Mouse (Mus musculus) brain, embryonic 18.5 days (tissue): ENCODE measurements around the gene 5330417H12Rik.

Experiments
- DNase-seq: peaks from one replicate; pipeline ENCODE4 v3.0.0-alpha.2; 2012; ENCODE audit warnings: low read depth, low spot score

The 5330417H12Rik gene

DNA sequence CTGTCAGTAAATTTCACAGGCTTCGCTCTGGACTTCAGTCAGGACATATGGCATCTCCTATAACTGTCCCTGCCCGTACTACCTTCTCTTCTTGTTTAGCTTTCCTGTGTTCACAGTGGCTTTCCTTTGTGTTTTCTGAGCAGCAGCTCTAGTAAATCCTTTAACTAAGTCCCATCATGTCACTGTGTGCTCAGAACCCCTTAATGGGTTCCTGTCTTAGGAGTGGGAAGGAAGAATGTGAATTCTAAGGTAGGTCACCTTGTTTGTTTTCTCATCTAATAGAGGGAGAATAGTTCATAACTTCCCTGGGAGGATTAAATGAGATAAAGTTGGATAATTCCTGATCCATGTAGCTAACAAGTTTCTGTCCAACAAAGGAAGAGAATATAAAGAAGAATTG lies at the start of gene 5330417H12Rik:
TSS of gene 5330417H12Rik (minus strand) at position 101 of the 400 bp plus-strand sequence.
- DNase-seq: no peak

DNA sequence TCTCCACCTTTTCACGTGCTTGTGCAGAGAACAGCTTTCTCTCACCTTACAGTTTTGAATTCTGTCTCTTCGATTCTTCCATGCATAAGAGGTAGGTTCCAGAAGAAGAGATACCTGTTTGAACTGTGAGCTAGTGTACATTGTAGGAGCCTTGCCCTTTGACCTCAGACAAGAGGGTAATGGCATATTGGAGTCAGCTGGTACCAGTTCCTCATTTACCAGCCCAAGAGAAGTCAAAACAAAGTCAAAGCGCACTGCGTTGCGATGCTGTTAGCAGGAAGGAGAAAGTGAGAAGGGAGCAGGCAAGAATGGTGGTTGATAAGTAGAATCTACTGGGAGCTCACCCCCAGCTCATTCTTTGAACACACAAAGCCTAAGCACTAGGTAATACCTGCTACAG lies 43.6 kb upstream of the 5330417H12Rik start:
- no peak for DNase-seq

DNA sequence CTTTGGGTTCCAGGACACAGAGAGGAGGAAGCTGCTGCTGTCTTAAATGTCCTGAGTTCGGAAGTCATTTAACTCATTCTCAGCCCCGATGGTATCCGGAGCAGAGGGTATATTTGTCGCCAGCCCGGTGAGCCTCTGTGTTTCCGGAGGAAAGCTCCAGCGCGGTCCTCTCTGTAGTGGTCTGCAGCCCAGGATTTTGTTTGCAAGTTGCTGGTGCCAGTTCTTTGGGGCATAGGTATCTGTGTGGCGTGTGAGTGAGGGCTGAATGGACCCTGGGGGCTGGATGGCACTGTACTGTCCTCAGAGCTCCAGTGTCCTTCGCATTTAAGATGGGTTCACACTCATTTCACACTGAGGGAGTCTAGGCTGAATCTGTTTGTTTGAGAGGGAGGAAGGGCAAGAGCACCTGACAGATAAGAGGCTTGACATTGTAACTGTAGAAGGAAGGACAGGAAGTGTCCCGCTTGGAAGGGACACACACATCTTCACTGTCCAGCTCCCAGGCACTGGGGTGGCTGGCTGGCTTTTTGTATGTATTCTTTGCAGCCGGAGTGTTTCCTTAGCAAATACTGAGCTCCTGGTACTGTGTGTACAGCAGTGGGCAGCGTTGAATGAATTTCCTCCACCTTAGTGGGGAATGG lies 41.4 kb upstream of the 5330417H12Rik start:
- no peak for DNase-seq

DNA sequence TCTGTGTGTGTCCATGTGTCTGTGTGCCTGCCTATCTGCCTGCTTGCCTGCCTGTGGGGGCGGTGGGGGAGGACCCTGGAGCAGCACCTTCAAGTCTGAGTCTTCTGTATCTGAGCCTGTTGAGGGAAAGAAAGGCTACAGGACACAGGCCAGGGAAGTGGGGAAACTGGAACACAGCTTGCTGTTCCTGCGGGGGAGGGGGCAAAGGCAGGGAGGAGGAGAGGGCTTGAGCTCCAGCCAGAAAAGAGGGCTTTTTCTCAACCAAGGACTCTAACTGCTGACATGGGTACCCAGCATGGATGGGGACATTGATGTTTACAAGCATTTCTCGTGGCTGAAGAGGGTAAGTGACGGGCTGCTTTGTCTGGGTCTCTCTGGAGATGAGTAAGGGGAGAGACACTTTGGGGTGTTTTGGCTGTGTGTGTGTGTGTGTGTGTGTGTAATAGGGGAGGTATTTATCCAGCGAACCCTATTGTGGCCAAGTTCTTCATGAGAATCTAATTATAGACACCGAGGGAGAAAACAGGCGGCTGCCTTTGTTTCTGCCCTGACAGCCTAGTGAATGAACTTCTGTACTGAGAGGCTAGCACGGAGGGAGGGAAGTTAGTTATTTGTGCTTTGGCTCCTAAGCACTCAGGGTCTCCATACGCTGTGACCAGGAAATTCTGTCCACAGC lies 40.8 kb upstream of the 5330417H12Rik start:
- no peak for DNase-seq

DNA sequence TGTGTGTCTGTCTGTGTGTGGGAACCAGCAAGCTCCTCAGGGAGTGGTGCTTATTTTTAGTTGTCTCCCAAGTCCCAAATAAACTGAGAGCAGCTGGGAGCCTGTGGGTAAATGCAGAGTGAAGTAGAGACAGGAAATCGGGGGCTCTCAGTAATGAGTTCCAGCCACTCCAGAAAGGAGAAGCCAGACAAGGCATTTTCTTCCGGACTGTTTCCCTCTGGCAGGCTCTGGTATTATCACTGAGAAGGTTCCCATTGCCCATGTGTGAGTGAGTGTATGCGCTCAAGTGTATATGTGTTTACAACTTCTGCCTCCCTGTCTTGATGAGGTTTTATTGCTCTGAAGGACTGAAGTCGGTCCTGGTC lies 40.2 kb upstream of the 5330417H12Rik start:
- no peak for DNase-seq

DNA sequence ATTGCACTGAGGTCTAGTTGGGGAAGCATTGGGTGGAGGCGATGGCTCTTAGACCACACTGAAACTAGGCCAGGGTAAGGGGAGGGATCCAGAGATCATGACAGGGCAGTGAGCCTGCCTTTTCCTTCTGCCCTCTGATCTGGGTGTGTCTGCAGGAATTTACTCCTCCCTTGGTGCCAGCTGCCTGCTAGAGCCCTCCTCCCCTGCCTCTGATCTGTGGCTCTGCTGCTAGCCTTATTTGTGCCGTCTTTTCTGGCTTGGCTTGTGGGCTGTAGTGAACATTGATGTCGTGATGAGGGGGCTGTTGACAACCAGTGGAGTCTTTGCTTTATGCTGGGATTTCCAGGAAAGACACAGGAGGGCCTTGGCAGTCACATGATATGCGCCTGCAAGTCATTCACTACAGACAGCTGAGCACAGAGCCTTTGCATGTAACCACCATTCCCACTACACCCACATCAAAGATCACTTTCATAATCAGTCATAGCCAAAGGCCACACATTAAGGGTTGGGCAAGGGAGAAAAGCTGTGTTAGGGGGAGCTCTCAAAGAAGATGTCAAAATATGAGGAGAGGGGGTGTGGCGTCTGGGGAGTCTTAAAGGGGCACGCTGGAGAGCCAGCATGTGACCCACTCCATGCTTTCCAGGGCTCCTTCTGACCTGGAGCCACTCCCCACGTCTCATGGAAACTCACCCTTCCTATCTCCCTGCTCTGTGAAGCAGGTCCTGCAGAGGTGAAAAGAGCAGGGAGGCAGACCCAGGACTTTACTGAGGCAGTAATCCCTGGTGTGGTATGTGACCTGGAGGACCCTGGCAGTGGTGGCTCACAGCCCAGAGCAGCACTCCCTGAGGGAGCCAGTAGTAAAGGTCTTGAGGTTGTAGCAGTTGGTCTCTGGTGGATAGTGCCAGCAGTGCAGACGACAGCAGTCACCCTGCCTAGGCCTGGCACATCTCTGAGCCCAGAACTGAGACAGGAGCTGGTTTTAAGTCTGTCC lies 39.4 kb upstream of the 5330417H12Rik start:
- no peak for DNase-seq

DNA sequence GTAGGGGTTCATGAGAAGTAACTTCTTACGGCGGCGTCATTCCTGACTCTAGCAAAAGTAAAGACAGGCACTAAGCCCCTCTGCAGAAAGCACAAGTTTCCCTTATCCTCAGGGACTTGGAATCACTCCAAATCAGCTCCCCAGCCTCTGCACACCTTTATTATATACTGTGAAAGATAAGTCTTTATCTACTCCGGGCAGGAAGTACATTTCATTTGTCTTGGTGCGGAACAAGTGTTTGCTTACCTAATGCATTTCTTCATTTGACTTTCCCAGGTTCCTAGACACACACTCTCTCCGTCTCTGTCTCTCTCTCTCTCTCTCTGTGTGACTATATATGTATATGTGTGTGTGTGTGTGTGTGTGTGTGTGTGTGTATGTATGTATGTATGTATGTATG lies 38.7 kb upstream of the 5330417H12Rik start:
- no peak for DNase-seq

DNA sequence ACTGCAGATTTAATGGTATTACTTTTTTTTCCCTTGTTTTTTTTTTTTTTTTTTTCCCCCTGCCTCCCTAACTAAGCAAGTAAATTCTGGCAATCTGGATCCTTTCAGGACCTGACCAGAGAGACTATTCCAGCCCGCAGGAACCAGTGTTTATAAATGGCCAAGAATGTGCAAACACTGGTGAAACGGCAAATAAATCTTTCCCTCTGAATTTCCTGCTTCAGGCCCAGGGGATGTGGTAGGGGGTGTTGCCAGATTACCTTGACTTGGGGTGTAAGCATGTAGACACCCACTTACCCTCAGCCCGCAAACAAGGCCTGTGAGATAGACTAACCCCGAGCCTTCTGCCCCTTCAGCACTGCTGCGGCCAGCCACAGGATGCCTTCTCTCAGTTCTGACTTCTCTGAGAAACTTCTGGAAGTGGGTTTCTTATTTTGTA lies 36.9 kb upstream of the 5330417H12Rik start:
- no peak for DNase-seq

DNA sequence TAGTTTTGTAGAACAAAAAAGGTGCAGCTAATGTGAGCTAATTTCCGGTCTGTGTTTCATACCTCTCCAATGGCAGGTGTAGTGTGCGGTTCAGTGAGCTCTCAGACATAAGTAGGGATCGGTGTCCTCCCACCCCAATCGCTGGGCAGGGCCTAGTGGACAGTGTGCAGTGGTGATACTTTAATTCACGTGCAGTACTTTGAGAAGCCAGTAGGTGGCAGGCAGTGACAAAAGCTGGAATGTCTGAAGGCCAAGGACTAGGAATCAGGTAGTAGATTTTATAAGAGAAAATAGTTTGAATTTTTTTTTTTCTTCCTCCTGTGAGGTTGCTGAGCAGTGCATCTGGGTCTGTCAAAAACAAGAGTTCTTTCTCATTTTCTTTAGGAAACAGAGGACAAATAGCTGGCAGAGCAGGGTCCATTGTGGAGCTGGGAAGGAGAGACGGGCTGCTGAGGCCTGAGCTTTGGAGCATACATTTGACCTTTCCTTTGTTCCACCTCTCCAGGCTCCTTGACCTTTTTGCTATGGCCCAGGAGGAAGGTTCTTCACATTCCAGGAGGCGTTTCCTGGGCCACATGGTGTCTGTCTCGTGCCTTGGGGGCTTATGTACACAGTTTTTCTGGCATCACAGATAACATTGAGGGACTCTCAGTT lies 36.4 kb upstream of the 5330417H12Rik start:
- DNase-seq: no peak

DNA sequence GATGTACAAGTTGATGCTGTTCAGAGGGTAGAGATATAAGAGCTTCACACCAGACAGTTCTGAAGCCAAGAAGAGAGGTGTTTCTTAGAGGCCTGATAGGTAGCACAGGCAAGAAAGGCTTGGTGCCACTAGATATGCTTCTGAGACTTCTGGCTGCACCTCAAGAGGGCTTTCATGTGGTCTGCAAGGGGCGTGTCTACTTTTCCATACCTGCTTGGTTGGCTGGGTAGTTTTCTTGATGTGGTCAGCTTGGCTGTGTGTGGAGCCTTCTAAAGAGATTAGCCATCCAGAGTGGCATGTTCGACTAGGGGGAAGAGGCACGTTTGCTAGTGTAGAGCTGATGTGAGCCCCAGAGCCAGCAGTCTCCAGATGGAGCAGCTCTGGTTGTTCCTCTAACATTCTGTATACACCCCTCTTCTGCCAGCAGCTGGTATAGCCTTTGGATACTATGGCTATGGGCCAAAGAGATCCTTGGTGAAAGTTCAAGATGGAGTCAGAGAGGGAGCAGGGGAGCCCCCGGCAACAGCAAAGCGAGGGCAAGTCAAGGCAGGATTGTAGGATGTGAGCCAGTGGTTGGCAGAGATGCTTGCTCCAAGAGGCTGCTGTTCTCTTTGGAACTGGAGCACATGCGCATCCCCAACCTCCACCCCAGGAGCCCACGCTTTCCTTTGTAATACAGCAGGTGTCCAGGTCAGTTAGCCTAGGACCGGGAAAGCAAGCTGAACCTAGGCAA lies 34.4 kb upstream of the 5330417H12Rik start:
- DNase-seq: no peak

DNA sequence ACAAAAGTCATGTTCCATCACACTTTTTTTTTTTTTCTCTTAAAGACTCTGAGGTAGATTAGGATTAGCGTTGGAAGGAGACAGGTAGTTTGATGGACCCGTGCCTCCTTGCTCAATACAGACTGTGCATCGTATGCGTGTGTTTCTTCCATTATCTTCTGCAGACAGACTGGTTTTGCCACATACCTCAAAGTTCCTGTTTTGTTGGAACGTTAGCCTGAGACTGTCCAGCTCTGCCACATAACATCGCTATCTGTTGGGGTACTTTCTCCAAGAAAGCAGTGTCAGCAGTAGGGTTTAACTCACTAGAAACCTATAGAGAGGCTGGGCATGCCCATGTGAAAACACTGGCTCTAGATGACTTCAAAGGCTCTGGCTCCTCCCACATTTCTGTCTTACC lies 31.5 kb upstream of the 5330417H12Rik start:
- DNase-seq: no peak

DNA sequence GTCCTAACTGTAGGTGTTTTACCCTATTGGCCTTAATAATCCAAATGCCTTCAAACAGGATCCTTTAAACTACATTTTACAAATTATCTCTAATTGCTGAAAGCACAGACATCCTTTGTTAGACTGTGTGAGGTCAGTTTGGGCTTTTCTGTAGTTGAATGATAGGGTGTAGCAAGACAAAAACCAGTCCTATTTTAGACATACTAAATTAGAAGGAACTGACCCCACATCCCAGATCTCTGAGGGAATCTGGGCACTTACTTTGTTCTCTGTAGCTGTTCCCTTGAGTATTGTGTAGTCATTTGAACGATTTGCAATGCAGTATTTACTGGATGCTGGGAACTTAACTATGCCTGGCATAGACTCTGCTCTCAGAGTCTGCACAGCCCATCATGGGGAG lies 26.9 kb upstream of the 5330417H12Rik start:
- DNase-seq: no peak

DNA sequence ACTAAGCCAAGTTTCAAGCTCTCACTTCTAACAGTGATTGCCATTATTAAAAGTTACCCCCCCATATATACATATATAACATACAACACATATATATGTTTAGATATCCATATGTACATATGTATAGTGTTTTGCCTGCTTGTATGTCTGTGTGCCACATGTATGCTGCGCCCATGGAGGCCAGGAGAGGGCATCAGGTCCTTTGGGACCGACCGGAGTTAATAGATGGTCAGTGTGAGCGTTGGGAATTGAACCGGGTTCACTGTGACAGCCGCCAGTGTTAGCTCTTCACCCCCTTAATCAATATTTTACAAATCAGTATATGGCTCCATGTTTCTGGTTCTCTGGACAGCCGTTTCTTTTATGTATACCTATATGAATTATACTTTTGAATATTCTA lies 25.0 kb upstream of the 5330417H12Rik start:
- DNase-seq: no peak

DNA sequence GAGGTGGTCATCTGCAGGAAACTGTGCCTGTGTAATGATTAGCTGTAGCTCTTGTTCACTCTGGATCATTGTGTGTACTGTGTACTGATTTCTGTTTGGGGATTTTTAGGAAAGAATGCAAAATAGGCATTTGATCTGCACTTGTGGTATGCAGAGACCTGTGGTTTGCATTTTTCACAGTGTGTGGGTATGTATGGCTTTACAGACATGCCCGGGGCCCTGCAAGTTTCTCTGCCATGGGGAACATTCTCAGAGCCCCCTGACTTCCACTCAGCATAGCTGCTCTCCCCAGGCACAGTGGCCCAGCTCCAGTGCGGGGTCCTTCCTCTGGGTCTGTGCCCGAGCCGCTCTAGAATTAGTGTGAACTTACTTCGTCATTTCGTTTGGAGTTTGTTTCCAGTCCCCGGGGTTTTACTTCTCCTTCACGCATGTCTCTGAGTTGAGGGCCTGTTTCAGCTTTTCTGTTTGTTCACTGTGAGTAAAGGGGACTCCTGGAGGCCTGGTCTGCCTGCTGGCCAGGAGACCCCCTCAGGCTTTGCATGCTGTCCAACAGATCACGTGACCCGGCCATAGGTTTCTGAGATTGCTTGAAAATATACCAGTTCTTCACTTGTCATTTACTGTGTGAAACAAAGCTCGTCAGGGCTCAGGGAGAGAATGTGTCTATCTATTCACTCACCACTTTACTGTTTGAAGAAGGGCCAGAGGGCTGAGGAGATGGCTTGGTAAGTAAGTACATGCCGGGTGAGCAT lies 24.2 kb upstream of the 5330417H12Rik start:
- no peak for DNase-seq

DNA sequence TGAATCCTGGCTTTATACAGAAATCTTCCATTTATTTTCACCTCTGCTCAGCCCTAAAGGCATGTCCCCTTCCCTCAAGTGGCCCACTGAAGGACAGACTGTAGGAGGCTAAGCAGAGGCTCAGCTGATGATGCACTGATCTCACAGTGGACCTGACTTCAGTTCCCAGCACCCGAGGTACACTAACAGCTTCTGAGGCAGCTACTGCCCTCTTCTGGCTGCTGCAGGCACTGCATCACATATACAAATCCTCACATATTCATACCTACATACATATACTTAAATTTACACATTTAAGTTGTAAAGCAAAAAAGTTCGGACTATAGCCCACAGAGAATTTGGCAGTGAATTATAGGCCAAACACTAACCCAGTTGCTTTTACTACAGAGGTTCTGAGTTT lies 20.0 kb upstream of the 5330417H12Rik start:
- DNase-seq: no peak

DNA sequence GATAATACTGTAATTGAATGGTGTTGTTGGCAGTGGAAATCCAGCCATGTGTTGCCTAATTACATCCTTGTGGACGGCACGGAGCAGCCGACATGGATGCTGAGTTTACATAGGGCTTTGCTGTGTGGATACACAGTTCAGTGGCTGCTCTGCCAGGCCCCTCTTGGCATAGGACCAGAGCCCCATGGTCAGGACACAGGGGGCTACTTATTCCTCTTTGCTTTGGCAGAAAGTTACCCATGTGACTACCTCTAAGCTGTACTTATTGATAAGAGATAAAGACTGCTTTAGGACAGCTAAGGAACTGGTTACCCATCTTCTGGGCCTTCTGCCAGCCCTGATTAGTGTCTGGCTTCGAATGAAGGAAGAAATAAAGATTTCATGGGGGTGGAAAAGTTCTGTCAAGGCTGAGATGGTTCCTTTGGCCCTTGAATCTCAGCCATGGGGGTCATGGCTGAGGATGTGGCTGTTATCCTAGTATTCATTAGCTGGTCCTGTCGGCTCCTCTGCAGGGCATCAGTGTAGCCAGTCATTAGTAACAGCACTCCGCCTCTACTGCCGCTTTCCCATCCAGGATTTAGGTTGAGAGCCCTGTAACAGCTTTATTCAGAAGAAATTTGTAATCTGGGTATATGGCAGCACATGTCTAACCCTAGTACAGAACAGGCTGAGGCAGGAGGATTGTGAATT lies 17.8 kb upstream of the 5330417H12Rik start:
- DNase-seq: no peak

DNA sequence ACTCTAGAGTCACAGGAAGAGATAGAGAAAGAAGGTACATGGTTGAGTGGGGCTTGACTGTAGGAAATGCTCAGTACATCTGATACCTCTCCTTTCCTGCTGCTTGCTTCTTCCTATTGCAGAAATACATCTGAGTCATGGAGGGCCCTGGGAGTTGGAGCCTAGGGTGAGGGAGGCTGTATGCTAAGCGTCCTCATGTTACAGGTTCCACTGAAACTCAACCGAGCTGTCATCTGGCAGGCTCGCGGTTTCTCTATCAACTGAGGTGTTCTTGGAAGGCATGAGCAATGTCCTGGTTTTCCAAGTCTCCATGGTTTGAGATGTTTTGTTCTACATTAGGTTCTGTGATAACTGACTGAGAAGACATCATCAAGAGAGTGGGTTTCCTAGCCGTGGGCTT lies 13.1 kb upstream of the 5330417H12Rik start:
- DNase-seq: no peak

DNA sequence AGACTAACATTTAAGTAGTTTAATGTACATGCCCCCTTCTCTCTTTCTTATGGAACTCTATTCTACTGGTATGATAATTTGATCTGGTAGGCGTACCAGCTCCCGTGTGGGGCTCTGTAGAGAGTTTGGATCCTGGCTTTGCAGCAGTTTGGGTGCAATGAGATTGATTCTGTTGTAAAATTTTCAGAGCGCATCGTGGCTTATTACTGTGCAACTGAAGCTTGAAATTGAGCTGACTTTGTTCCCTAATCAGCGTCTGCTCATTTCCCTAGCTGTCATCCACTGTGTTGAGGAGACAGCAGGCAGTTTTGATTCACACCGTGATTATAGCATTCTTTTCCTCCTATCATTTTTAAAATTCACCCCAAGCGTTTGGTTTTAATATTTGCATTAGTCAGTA lies 12.4 kb upstream of the 5330417H12Rik start:
- no peak for DNase-seq

DNA sequence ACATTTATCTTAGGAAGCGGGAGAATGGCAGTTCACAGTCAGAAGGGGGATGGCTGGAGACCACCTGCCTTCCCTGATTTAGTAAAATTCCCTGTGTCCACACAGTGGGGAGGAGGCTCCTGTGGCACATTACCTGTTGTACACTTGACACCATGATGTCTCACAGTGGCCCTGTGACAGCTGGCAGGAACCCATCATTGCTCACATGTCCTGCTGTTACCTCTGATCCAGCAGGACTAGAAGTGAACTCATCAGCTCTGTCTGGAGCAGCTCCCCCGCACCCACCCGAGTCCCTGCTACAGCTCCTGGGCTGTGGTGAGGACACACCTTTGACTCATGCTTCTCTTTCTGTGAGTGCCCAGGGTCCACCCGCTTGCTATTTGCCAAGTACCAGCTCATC lies 8.2 kb upstream of the 5330417H12Rik start:
- DNase-seq: no peak

DNA sequence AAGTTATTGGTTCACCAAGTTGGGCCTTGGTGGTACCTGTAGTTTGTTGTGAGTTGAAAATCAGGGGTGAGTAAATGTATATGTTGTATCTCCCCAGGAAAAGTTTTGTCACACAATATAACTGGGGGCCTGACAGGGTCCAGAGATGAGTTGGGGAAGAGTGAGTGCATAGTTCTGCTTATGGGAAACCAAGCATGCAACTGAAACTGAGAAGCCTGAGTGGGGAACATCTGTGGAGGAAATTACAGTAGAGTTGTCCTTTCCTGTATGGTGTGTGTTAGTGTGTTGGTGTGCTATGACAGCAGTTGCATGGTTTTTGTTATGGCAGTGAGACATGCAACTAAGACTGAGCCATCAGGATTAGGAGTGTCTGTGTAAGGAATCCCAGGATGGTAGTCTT lies 3.4 kb upstream of the 5330417H12Rik start:
- DNase-seq: no peak
